Mouse (Mus musculus) midbrain, embryonic 10.5 days (tissue): ENCODE measurements around the gene Clpp. TPM values are rescaled to one million over a fixed set of nuclear protein-coding genes. Genes with fewer than 3 reads are reported as not detected.

Source experiments
- DNase-seq: peaks from one replicate; pipeline ENCODE4 v3.0.0-alpha.2; 2017; ENCODE audit warnings: low spot score
- H3K27ac ChIP-seq: fragments of 300-500 bp; sonication (generic); replicated peaks from 2 replicates; pipeline ENCODE4 v1.5.1; 2016; ENCODE audit warnings: mild to moderate bottlenecking
- H3K27me3 ChIP-seq: fragments of 300-500 bp; sonication (generic); 2 replicates; pipeline ENCODE4 v1.6.1; 2016; ENCODE audit warnings: low read depth, mild to moderate bottlenecking; ENCODE audit not compliant: poor library complexity, severe bottlenecking
- H3K36me3 ChIP-seq: fragments of 300-500 bp; sonication (generic); 2 replicates; pipeline ENCODE4 v1.6.1; 2016; ENCODE audit warnings: mild to moderate bottlenecking, moderate library complexity
- H3K4me1 ChIP-seq: fragments of 300-500 bp; sonication (generic); 2 replicates; pipeline ENCODE4 v1.6.1; 2016
- H3K4me3 ChIP-seq: fragments of 300-500 bp; sonication (generic); 2 replicates; pipeline ENCODE4 v1.5.1; 2016; ENCODE audit warnings: mild to moderate bottlenecking, moderate library complexity
- H3K9me3 ChIP-seq: fragments of 300-500 bp; sonication (generic); replicated peaks from 2 replicates; pipeline ENCODE4 v1.6.1; 2016; ENCODE audit warnings: mild to moderate bottlenecking
- WGBS: fragments of 180-500 bp; shearing (Covaris S2); methylation state at CpG from one replicate; pipeline ENCODE4 v1.1.7; 2016; 5-methylcytosine and 5-hydroxymethylcytosine counted together
- polyA plus RNA-seq: library from polyadenylated mRNA; unstranded; fragments of >200 nt; fragmentation: Nextera tagmentation; extraction: Ambion mirVana; gene quantifications from 2 replicates; pipeline ENCODE4 v1.2.1, GENCODE M21; 2016

Clpp gene
- polyA plus RNA-seq, 1 experiment from 2014 or later, result 173 TPM

- no peak overlapping the region for H3K4me3 ChIP-seq
- H3K9me3 ChIP-seq, result no peaks in the 10 kb centered on the region
- no peaks in the 10 kb centered on the region for H3K27me3 ChIP-seq
- H3K36me3 ChIP-seq, result no peaks in the 10 kb centered on the region
- WGBS, result 80% methylated on average over 5 of the region's 5 CpGs
- no peaks in the 10 kb centered on the region for H3K4me1 ChIP-seq
- H3K27ac ChIP-seq, result no peak overlapping the region
- DNase-seq, result no peak
Observed at GRCm38 (mm10) chr17:56974708-56975240, 15.3 kb upstream of the Clpp start.

- H3K4me1 ChIP-seq, result no peaks in the 10 kb centered on the region
- DNase-seq, result no peak
Observed at GRCm38 (mm10) chr17:56975391-56975790, 14.7 kb upstream of the Clpp start.

GRCm38 (mm10) chr17:56976531-56977390, 13.3 kb upstream of the Clpp start:
- Histone ChIP-seq H3K27me3 (no peaks in the 10 kb centered on the region), H3K27ac (no peak overlapping the region), H3K4me1 (no peaks in the 10 kb centered on the region), H3K36me3 (no peaks in the 10 kb centered on the region), H3K4me3 (no peak overlapping the region), H3K9me3 (no peaks in the 10 kb centered on the region)
- 83% methylated on average over 8 of the region's 8 CpGs for WGBS
- DNase-seq, result no peak

More at GRCm38 (mm10) chr17:56975391-56975790, 14.7 kb upstream of the Clpp start:
- H3K36me3 ChIP-seq, result no peaks in the 10 kb centered on the region
- 86% methylated on average over 3 of the region's 3 CpGs for WGBS
- H3K27me3 ChIP-seq, result no peaks in the 10 kb centered on the region
- H3K4me3 ChIP-seq, result no peak overlapping the region
- H3K9me3 ChIP-seq, result no peaks in the 10 kb centered on the region
- no peak overlapping the region for H3K27ac ChIP-seq

GRCm38 (mm10) chr17:56979524-56979923, 10.6 kb upstream of the Clpp start:
- H3K27me3 ChIP-seq, result no peaks in the 10 kb centered on the region
- no peaks in the 10 kb centered on the region for H3K9me3 ChIP-seq
- no peak for DNase-seq
- H3K36me3 ChIP-seq, result no peaks in the 10 kb centered on the region
- H3K4me3 ChIP-seq, result no peak overlapping the region
- no peaks in the 10 kb centered on the region for H3K4me1 ChIP-seq
- 48% methylated on average over 7 of the region's 8 CpGs for WGBS
- H3K27ac ChIP-seq, result no peak overlapping the region

- Histone ChIP-seq H3K4me1 (no peaks in the 10 kb centered on the region), H3K9me3 (no peaks in the 10 kb centered on the region), H3K4me3 (no peak overlapping the region), H3K27me3 (no peaks in the 10 kb centered on the region), H3K36me3 (no peaks in the 10 kb centered on the region), H3K27ac (no peak overlapping the region)
- 88% methylated on average over 7 of the region's 7 CpGs for WGBS
- no peak for DNase-seq
Observed at GRCm38 (mm10) chr17:56981049-56981448, 9.1 kb upstream of the Clpp start.

- Histone ChIP-seq H3K4me1 (no peaks in the 10 kb centered on the region), H3K9me3 (no peaks in the 10 kb centered on the region), H3K4me3 (no peak within 1 kb of the TSS), H3K27ac (no peak within 1 kb of the TSS), H3K36me3 (no peaks in the 10 kb centered on the region), H3K27me3 (no peaks in the 10 kb centered on the region)
- 76% methylated on average over 5 of the region's 5 CpGs for WGBS
- no peak for DNase-seq
Observed at GRCm38 (mm10) chr17:56982013-56982412, 8.1 kb upstream of the Clpp start, which contains the start of gene Acer1. TSS of gene Acer1 (minus strand) at chr17:56982126.

- WGBS, result 85% methylated on average over 9 of the region's 9 CpGs
- no peaks in the 10 kb centered on the region for H3K36me3 ChIP-seq
- no peak for DNase-seq
- H3K4me1 ChIP-seq, result peaks cover 2% of the 10 kb centered on the region; the same call in 1 of the 2 replicates
- no peak overlapping the region for H3K4me3 ChIP-seq
- H3K9me3 ChIP-seq, result no peaks in the 10 kb centered on the region
- no peaks in the 10 kb centered on the region for H3K27me3 ChIP-seq
- H3K27ac ChIP-seq, result no peak overlapping the region
Observed at GRCm38 (mm10) chr17:56984886-56985285, 5.2 kb upstream of the Clpp start.

- H3K4me3 ChIP-seq, result no peak overlapping the region
- H3K36me3 ChIP-seq, result no peaks in the 10 kb centered on the region
- H3K27ac ChIP-seq, result no peak overlapping the region
- H3K9me3 ChIP-seq, result no peaks in the 10 kb centered on the region
- peaks cover 3% of the 10 kb centered on the region; the same call in 1 of the 2 replicates for H3K4me1 ChIP-seq
- DNase-seq, result no peak
- WGBS, result 82% methylated on average over 3 of the region's 3 CpGs
- no peaks in the 10 kb centered on the region for H3K27me3 ChIP-seq
Observed at GRCm38 (mm10) chr17:56985656-56986055, 4.4 kb upstream of the Clpp start.

GRCm38 (mm10) chr17:56986105-56986805, 3.9 kb upstream of the Clpp start:
- DNase-seq, result no peak
- Histone ChIP-seq H3K27me3 (no peaks in the 10 kb centered on the region), H3K4me3 (no peak overlapping the region), H3K36me3 (0 out of 2 replicates have a peak, but pooled peaks cover 2% of the 10 kb centered on the region), H3K9me3 (no peaks in the 10 kb centered on the region), H3K4me1 (peaks cover 9% of the 10 kb centered on the region), H3K27ac (no peak overlapping the region)
- WGBS, result 92% methylated on average over 3 of the region's 3 CpGs

GRCm38 (mm10) chr17:56988441-56988840, 1.7 kb upstream of the Clpp start:
- no peak overlapping the region for H3K4me3 ChIP-seq
- no peaks in the 10 kb centered on the region for H3K27me3 ChIP-seq
- no peak overlapping the region for H3K27ac ChIP-seq
- H3K9me3 ChIP-seq, result no peaks in the 10 kb centered on the region
- peaks cover 10% of the 10 kb centered on the region for H3K4me1 ChIP-seq
- WGBS, result 88% methylated on average over 7 of the region's 7 CpGs
- H3K36me3 ChIP-seq, result peaks cover 24% of the 10 kb centered on the region
- no peak for DNase-seq

- WGBS, result 72% methylated on average over 7 of the region's 7 CpGs
- Histone ChIP-seq H3K27ac (no peak overlapping the region), H3K27me3 (no peaks in the 10 kb centered on the region), H3K4me3 (peak overlapping the region; percentile 88), H3K9me3 (no peaks in the 10 kb centered on the region), H3K4me1 (peaks cover 10% of the 10 kb centered on the region), H3K36me3 (peaks cover 29% of the 10 kb centered on the region)
- DNase-seq, result no peak
Observed at GRCm38 (mm10) chr17:56988921-56989430, 1.1 kb upstream of the Clpp start.

- Histone ChIP-seq H3K27me3 (no peaks in the 10 kb centered on the region), H3K4me3 (peak overlapping the region; percentile 88), H3K27ac (peak overlapping the region; percentile 91), H3K36me3 (peaks cover 35% of the 10 kb centered on the region), H3K4me1 (peaks cover 10% of the 10 kb centered on the region), H3K9me3 (no peaks in the 10 kb centered on the region)
- WGBS, result 3% methylated on average over 25 of the region's 25 CpGs
- DNase-seq, result no peak
Observed at GRCm38 (mm10) chr17:56989467-56990114, 514 bp upstream of the Clpp start.
